Mouse (Mus musculus): ENCODE data around the gene Fxr2. TPM values are rescaled to one million over a fixed set of nuclear protein-coding genes. Genes with fewer than 3 reads are reported as not detected.

Gene Fxr2
- total and polyA plus RNA-seq, 2 experiments from 2014 or later: 23.3 to 79.6 TPM

GRCm38 (mm10) chr11:69681314-69682208, 48.8 kb downstream of the Fxr2 start, which contains the start of gene Senp3:
TSS of gene Senp3 (minus strand) at chr11:69682084.
- no peaks in the 10 kb centered on the region for H3K9me3 ChIP-seq (ENCODE audit: low read length)
- peak within 1 kb of the TSS; percentile 76 for H3K9ac ChIP-seq (replicated peaks; ENCODE audit: low read length)
- H3K4me3 ChIP-seq (ENCODE audit: low read length): peak within 1 kb of the TSS; percentile 79
- ATAC-seq: peak; percentile 97
- WGBS: under 1% methylated on average over 73 of the region's 80 CpGs
- peak within 1 kb of the TSS; percentile 83 for H3K4me2 ChIP-seq (ENCODE audit: low read depth, low read length)
- H3K36me3 ChIP-seq (ENCODE audit: insufficient read depth, low read length): peaks cover 21% of the 10 kb centered on the region; the same call in 1 of the 2 replicates
- peak within 1 kb of the TSS; percentile 84 for H3K27ac ChIP-seq
- peaks cover 28% of the 10 kb centered on the region for H3K4me1 ChIP-seq (ENCODE audit: insufficient read depth, low read length)
- H3K27me3 ChIP-seq (ENCODE audit: insufficient read depth, low read length): no peaks in the 10 kb centered on the region
- TF ChIP-seq CTCF (IDR thresholded peaks at IDR 0.05; ENCODE audit: low read depth): no peak
- peak; percentile 99 for DNase-seq (ENCODE audit: low spot score)

DNA sequence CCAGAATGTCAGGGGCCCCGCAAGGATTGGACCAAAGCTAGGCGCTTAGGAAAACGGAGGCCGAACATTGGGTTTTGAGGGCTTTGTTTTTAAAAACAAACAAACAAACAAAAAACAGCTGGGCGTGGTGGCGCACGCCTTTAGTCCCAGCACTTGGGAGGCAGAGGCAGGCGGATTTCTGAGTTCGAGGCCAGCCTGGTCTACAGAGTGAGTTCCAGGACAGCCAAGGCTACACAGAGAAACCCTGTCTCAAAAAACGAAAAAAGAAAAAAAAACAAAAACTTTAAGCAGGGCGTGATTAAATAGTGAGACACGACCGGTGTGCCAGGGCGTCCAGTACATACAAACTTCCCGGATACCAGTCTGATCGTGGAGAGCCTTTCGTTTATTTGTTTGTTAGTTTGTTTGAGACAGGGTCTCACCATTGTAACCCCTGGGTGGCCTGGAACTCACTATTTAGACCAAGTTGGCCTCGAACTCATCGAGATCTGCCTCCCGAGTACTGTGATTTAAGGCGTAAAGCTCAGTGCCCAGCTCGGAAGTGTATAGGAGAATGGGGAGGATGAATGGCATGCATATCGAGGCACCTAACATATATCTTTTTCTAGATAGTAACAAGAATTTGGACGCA, 49.5 kb downstream of the Fxr2 start:
- no peak for TF ChIP-seq CTCF (IDR thresholded peaks at IDR 0.05; ENCODE audit: low read depth)
- peak overlapping the region; percentile 83 for H3K4me2 ChIP-seq (ENCODE audit: low read depth, low read length)
- peak overlapping the region; percentile 84 for H3K27ac ChIP-seq
- 24% methylated on average over 24 of the region's 24 CpGs for WGBS
- 0 out of 2 replicates have a peak, but pooled peaks have one; percentile 0 for ATAC-seq
- peak overlapping the region; percentile 76 for H3K9ac ChIP-seq (replicated peaks; ENCODE audit: low read length)
- DNase-seq (ENCODE audit: low spot score): no peak
- H3K9me3 ChIP-seq (ENCODE audit: low read length): no peaks in the 10 kb centered on the region
- H3K4me3 ChIP-seq (ENCODE audit: low read length): peak overlapping the region; percentile 79
- peaks cover 32% of the 10 kb centered on the region for H3K4me1 ChIP-seq (ENCODE audit: insufficient read depth, low read length)
- peaks cover 15% of the 10 kb centered on the region; the same call in 1 of the 2 replicates for H3K36me3 ChIP-seq (ENCODE audit: insufficient read depth, low read length)
- no peaks in the 10 kb centered on the region for H3K27me3 ChIP-seq (ENCODE audit: insufficient read depth, low read length)

GRCm38 (mm10) chr11:69682840-69683533, 50.2 kb downstream of the Fxr2 start:
- 15% methylated on average over 12 of the region's 12 CpGs for WGBS
- peak; percentile 95 for TF ChIP-seq CTCF (IDR thresholded peaks at IDR 0.05; ENCODE audit: low read depth)
- peak; percentile 33; the same call in 1 of the 2 replicates for ATAC-seq
- H3K4me2 ChIP-seq (ENCODE audit: low read depth, low read length): peak overlapping the region; percentile 83
- H3K36me3 ChIP-seq (ENCODE audit: insufficient read depth, low read length): peaks cover 12% of the 10 kb centered on the region; the same call in 1 of the 2 replicates
- peaks cover 32% of the 10 kb centered on the region for H3K4me1 ChIP-seq (ENCODE audit: insufficient read depth, low read length)
- H3K27ac ChIP-seq: peak overlapping the region; percentile 84
- DNase-seq (ENCODE audit: low spot score): peak; percentile 96
- no peaks in the 10 kb centered on the region for H3K27me3 ChIP-seq (ENCODE audit: insufficient read depth, low read length)
- peak overlapping the region; percentile 22 for H3K4me3 ChIP-seq (ENCODE audit: low read length)
- H3K9me3 ChIP-seq (ENCODE audit: low read length): no peaks in the 10 kb centered on the region
- peak overlapping the region; percentile 44 for H3K9ac ChIP-seq (replicated peaks; ENCODE audit: low read length)

GRCm38 (mm10) chr11:69683576-69683975, 50.8 kb downstream of the Fxr2 start:
- no peak overlapping the region for H3K4me3 ChIP-seq (ENCODE audit: low read length)
- no peak for TF ChIP-seq CTCF (IDR thresholded peaks at IDR 0.05; ENCODE audit: low read depth)
- 82% methylated on average over 7 of the region's 7 CpGs for WGBS
- no peak for DNase-seq (ENCODE audit: low spot score)
- no peaks in the 10 kb centered on the region for H3K9me3 ChIP-seq (ENCODE audit: low read length)
- peak overlapping the region; percentile 83; the same call in 1 of the 2 replicates for H3K4me2 ChIP-seq (ENCODE audit: low read depth, low read length)
- peaks cover 6% of the 10 kb centered on the region; the same call in 1 of the 2 replicates for H3K36me3 ChIP-seq (ENCODE audit: insufficient read depth, low read length)
- H3K4me1 ChIP-seq (ENCODE audit: insufficient read depth, low read length): peaks cover 32% of the 10 kb centered on the region
- peak overlapping the region; percentile 84; the same call in 1 of the 2 replicates for H3K27ac ChIP-seq
- no peaks in the 10 kb centered on the region for H3K27me3 ChIP-seq (ENCODE audit: insufficient read depth, low read length)
- H3K9ac ChIP-seq (replicated peaks; ENCODE audit: low read length): no peak overlapping the region
- no peak for ATAC-seq

- Histone ChIP-seq H3K9me3 (ENCODE audit: low read length) (no peaks in the 10 kb centered on the region), H3K27ac (no peak overlapping the region), H3K4me1 (ENCODE audit: insufficient read depth, low read length) (peaks cover 31% of the 10 kb centered on the region), H3K27me3 (ENCODE audit: insufficient read depth, low read length) (no peaks in the 10 kb centered on the region), H3K4me3 (ENCODE audit: low read length) (no peak overlapping the region), H3K36me3 (ENCODE audit: insufficient read depth, low read length) (peaks cover 3% of the 10 kb centered on the region; the same call in 1 of the 2 replicates), H3K9ac (replicated peaks; ENCODE audit: low read length) (no peak overlapping the region), H3K4me2 (ENCODE audit: low read depth, low read length) (no peak overlapping the region)
- WGBS: 85% methylated on average over 12 of the region's 12 CpGs
- TF ChIP-seq CTCF (IDR thresholded peaks at IDR 0.05; ENCODE audit: low read depth): no peak
- no peak for DNase-seq (ENCODE audit: low spot score)
- ATAC-seq: no peak
Measured at GRCm38 (mm10) chr11:69684128-69684745, 51.4 kb downstream of the Fxr2 start.

GRCm38 (mm10) chr11:69684936-69685335, 52.1 kb downstream of the Fxr2 start:
- no peak overlapping the region for H3K4me2 ChIP-seq (ENCODE audit: low read depth, low read length)
- no peak overlapping the region for H3K4me3 ChIP-seq (ENCODE audit: low read length)
- H3K36me3 ChIP-seq (ENCODE audit: insufficient read depth, low read length): no peaks in the 10 kb centered on the region
- peaks cover 28% of the 10 kb centered on the region for H3K4me1 ChIP-seq (ENCODE audit: insufficient read depth, low read length)
- no peaks in the 10 kb centered on the region for H3K9me3 ChIP-seq (ENCODE audit: low read length)
- H3K27me3 ChIP-seq (ENCODE audit: insufficient read depth, low read length): no peaks in the 10 kb centered on the region
- 60% methylated on average over 6 of the region's 6 CpGs for WGBS
- H3K27ac ChIP-seq: peak overlapping the region; percentile 79; the same call in 1 of the 2 replicates
- H3K9ac ChIP-seq (replicated peaks; ENCODE audit: low read length): peak overlapping the region; percentile 37; the same call in 1 of the 2 replicates
- no peak for TF ChIP-seq CTCF (IDR thresholded peaks at IDR 0.05; ENCODE audit: low read depth)
- DNase-seq (ENCODE audit: low spot score) (no peak), ATAC-seq (no peak)
